Mouse (Mus musculus): ENCODE results near the gene Adk.
A peak's percentile ranks its signal among the peaks of the same experiment; 100 is the strongest.

The Adk gene

DNA sequence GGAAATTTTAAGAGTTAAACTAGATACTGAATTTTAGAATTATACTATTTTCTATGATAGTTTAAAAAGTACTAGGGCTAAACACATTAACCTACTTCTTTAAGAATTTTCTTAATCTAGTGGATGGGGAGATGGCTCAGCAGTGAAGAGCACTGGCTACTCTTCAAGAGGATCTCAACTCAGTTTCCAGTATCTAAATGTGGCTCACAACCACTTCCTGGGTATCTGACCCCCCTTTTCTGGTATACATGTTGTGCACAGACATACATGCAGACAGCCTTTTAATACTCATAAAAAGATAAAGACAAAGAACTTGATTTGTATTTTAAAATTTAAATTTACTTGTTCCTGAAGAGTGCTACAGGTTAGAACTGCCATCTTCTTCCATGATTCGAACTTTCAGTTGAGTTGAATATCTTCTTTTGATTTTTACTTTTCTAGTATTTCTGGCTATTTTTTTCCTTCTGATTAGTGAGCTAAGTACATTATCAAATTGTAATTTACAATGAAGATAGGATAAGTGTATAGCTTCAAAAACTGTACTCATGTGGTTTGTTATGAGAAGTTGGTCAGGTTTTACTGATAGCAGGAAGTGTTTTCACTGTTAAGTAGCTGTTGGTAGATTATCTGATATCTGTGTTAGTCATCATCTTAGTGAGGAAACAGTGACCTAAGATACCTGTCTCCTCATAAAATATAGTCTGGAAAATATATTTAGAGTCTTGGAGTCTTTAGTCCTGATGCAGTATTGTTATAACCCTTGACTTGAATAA, 121.8 kb downstream of the Adk start:
- DNase-seq: no peak

DNA sequence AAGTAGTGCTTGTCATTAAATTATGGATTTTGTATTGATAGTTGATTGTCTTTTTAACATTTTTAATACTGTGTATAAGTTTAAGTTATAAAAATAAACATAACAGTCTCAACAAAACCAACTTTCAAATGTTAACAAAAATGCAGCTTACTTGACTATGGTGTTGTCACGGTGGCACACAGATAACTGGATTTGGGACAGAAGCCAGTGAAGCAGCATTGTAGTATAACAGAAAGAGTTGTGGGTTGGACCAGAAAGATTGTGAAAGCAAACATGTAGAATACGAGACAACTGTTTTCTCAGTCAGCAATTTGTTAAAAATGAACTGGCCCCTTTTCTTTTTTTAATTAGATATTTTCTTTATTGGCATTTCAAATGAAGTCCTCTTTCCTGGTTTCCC, 122.4 kb downstream of the Adk start:
- DNase-seq: no peak

DNA sequence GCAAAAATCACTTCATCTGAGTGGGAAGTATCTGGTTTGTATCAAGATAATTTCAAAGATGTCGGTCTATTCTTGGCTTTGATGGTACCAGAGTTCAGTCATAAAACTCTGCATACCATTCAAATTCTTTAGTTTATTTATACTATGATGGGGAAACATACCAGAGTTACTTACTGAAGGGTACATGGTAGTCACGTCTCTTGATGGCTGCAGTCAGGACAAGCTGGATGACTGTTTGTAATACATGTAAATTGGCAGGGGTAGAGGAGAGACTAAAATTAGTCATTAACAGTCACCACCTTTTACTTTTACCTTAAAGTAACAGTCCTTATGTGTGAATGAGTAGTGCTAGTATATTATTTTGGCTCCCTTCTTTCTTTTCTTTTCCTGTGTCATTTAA, 125.4 kb downstream of the Adk start:
- no peak for DNase-seq

DNA sequence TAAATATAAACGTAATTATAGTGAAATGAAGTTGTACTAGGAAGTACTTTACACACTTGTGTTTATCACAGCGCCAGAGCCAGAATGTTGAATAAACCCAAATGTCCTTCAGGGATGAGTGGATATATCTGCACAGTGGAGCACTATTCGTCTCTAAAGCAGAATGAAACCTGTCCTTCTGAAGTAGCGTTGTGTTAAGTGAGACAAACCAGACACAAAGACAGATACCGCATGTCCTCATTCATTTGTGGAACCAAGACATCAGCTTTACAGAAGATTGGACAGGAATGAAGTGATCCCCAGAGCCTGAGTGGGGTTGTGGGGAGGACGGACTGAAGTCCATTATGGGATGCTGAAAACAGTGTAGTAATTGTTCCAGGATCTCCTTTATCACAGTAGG, 126.0 kb downstream of the Adk start:
- no peak for DNase-seq

DNA sequence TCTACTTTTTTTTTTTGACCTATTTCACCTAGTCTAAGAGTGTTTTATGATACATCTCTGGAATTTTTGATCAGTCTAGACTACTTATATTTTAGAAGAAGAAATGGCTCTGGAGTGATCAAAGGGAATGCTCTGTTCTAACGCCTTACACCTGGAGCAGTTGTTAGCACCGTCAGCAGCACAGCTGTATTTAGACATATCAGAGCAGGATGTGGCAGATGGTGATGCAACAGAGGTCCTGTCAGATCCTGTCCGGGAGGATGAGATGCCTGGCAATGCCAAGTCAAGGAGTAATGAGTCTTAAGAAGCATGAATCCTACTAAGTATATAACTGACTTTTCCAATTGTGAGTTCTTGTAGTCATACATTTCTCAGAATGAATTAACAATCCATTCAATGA, 128.7 kb downstream of the Adk start:
- no peak for DNase-seq

DNA sequence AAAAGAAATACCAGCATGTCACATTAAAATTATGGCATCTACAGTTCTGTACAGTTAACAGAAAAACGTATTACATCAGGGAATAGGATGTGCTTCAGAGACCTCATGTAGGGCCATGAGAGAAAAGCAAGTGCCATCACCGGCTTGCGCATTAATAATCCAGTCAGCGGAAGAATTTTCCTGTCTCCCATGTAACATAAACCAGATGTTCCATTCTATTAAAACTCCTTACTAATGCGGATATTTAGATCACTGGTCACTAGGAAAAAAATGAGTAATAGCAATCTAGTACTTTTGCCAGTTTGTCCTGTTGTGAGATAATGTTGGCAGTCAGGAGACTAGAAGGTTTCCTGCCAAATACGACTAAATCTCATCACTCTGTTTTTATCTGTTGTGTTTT, 139.6 kb downstream of the Adk start:
- no peak for DNase-seq

DNA sequence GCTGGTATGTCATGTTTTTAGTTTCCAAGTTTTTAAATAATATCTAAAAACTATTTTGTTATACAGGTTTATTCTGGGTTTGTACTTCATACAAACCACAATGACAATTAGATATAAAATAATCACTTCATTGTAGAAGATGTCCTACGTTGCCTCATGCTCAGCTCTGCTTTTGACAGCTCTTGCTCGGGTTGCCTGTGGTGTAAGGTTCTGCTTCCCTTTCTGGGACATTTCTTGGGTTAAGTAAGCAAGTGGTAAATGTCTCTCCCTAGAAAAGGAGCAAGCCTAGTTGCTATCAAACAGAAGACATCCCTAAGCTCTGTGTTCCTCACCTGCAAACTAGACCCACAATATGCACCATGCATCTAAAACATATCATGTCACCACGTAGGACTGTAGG, 140.4 kb downstream of the Adk start:
- no peak for DNase-seq

DNA sequence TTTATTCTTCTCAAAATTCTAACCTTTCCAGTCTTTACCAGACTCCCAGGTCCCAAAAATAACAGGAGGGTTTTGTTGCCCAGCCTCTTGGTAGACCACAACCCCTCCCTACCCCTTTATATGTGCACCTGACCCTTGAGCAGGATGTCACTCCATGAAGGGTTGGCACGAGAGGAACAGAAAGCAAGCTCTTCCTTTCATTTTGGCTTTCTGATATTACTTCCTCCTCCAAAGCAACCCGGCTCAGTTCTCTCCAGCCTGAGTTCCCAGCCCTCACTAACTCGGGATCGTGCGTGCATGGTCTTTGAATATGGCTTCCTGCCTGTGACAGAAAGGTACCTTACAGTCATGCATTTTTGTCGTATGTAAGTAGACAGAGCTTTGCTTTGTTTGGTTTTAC, 142.0 kb downstream of the Adk start:
- DNase-seq: no peak

DNA sequence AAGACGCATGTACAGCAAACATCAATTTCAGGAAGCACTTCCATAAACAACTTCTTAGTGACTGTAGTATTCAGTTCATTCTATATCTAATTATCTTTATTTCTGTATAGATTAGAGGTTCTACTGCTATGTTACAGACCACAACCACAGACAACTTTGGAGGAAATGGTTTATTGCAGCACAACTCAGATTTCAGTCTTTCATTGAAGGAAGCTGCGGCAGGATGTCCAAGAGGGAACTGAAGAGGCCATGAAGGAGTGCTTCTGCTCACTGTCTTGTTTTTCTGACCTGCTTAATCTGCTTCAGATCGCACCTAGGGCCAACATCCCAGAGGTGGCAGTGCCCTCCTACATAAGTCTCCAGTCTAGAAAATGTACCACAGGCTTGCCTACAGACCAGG, 148.5 kb downstream of the Adk start:
- DNase-seq: no peak

DNA sequence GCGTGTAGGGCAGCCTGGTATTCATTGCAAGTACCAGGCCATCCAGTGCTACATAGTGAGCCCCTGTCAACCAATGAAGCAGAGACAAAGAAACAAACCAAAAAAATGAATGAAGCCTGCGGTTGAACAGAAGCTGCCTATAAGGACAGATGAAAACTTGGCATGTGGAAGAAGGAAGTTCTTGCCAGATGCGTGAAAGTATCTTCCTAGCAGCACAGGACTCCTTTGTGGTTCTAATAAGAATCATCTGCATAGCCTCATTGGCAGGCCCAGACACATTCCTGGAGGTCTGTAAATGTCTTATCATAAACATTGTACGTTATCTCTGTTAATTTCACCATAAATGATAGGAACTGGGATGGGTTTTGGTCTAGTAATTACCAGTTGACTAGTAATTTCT, 154.1 kb downstream of the Adk start:
- DNase-seq: no peak

DNA sequence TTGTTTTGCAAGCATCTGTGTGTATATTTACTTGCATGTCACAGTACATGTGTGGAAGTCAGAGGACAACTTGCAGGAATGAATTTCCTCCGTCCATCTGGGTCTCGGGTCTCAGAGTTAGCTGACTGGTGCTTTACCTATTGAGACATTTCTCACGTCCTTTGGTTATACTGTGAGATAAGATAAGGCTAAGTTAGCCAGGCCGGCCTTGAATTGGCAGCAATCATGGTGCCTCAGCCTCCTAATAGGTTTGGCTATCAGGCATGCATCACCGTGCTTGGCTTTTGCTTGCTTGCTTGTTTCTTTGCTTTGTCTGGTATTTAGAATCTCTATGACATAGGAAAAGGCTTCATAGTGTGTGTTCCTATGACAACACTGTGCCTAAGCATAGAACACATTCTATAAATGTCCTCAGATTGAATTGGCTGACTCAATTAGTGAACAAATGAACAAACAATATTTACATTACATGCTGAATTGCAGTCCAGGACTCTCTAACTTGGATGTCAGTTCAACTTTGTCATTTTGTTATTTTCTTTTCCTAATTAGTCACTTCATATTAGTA, 169.3 kb downstream of the Adk start:
- DNase-seq: no peak

DNA sequence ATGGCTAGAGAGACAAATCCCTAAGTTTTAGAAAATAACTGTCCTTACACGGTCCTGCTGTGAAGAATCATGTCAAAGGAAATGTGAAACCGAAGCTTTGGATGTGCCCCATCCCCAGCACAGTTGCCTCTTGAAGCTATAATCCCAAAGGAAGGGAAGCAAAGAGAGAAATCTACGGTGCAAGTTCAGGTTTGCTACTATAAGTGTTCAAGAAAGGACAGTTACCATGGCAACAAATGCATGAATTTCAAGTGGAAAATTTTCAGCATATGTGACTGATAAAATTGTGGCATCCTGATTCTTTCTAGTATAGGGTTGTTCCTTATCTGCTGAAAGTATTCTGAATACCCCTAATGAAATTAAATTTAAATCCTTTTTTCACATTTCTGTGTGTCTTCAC, 169.8 kb downstream of the Adk start:
- DNase-seq: no peak

DNA sequence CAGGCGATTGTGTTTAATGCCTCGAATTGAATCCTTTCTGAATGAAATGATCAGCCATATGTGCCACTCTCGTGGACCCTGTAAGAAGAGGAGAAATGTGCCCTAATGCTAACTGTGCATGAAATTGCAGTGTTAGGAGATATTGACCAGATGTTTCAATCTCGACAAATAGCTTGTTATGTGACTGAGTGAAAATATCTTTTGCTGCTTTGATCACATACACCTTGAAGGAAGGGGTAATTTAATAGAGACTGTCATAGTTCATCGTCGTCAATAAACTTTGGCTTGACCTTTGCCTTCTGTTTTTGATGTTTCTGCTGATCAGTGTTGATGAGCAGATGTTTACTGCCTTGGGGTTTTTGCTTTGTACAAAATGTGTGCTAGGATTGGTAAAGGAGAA, 171.1 kb downstream of the Adk start:
- DNase-seq: no peak

DNA sequence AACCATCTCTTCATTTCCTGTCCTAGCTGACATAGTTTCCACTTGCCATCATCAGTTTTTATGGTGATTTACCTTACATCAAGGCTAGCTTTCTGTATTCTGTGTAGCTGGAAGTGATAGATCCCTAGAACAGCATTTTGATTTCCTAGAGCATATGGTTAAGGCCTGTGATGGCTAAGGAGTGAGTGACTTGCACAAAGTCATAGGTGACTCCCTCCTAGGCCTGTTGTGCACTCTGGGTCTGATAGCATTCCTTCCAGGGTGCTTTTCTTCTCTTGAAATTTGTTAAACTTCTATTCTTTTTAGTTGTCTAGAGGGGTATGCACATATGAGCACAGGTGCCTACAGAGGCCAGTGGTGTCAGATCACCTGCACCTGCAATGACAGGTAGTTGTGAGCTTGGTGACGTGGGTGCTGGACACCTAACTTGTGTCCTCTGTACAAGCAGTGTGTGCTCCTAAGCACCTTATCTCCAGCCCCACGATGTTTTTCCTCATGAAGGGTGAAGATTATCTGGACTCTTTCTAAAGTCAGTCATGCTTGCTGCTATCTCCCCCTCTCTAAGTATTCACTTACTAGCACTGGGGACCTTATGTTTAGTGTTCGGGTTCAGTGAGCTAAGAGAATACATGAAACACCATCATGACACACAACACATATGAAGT, 171.7 kb downstream of the Adk start:
- no peak for DNase-seq

DNA sequence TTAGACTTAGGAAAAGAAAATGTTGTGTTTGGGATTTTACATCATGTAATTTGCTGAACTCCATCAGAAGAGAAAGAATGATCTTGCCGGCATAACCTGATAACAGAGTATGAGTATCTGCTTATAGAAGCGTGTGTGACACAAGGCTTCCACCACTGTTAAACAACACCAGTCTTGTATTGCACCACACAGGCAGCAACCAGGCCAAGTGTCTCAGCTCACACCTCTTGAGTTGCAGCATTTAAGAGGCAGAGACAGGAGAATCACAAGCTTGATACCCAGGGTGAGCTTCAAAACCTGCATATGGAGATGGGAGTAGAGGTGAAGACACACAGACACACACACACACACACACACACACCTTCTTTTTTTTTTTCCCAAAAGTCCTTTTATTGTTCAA, 184.7 kb downstream of the Adk start:
- DNase-seq: no peak

DNA sequence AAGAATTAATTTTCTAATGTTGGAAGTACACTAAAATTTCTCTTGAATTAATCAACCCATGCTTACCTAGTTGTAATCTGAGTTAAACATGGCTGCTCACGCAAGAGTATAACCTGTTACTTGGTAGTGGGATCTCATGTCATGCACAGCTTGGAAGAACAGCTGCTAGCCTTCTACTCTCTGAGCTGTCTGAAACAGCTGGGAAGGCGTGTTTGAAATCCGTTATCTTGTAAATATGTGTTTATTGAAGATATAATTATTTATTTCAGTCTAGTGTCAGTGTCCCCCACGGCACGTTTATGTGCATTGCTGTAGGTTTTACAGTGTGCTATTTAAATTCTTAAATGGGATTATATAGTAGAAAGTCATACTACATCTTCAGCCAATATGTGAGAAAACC, 188.7 kb downstream of the Adk start:
- no peak for DNase-seq

DNA sequence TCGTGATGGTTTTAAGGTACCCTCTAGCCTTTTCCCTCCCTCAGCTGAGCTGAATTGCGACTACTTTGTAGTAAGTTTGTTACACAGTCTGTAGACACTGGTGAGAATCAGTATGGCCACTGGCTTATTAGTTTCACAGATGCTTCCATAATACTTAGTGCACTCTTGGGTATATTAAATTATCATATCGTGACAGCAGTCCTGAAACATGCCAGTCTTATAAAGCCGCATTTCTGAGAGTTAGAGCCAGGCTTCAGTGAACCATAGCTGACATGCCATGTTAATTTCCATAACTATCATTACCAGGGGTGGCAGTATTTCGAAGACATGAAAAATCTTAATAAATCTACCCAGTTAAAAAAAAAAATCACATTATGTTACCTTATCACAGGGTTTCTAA, 199.0 kb downstream of the Adk start:
- DNase-seq: no peak

DNA sequence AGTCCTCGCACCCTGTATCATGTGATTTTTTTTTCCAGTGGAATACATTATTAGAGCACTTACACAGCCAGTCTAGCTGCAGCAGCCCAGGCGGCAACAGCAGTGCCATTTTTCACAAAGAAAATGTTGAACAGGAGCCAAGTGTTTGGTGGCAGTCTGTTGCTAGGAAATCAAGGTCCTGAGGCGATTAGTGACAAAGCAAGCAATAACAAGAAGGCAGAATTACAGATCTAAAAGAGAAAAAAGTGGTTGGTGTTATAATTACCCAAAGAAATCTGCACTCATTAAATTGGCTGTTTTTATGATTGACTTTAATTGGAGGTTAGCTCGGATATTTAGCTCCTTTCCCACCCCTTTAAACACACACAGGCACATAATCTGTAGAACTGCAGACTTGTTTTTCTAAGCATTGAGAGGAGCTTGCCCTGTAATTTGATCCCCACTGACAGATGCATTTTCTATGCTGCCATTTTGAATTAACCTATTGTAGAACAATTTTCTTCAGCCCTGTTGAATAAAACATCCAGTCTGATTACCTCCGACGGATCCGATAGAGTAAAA, 200.0 kb downstream of the Adk start:
- DNase-seq: peak; percentile 33

DNA sequence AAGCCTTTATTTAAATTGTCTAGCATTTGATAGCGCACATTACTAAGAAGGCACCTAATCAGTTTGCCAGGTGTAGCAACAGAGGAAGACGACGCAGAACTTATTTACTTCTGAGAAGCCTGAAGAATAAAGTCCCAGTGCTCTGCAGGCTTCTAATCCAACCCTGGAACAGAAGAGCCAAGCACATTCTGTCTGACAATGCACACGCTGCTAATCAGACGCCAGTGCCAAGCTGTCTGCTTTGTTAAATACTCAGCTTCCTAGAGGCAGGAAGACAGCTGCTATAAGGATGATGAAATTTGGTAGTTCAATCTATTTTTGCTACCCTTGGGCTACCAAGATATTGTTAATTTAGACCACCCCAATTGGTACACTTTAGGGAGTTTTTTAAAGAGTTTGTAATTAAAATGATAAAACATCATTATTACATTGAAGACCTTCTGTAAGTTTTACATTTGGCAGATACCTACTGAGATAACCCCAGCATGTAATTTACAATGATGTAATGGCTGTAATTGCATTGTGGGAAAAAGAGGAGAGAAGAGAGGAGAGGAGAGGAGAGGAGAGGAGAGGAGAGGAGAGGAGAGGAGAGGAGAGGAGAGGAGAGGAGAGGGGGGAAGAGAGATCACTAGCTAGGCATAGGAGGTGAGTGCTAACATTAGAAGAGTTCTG, 201.1 kb downstream of the Adk start:
- DNase-seq: no peak

DNA sequence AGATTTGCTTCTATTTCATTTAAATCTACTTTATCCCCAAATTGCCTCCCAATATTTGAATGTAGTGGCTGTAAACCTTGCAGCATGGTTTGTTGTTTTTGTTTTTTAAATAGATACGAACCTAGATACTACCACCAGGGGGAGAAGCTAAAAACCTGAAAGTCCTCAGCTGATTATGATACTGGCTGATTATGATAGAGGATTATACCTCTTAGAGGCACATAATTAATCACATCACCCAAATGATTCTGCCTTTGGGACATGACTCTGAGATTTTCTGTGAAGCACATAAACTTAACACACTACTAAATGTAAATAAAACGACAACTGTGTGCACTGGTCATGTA, 201.6 kb downstream of the Adk start:
- no peak for DNase-seq

DNA sequence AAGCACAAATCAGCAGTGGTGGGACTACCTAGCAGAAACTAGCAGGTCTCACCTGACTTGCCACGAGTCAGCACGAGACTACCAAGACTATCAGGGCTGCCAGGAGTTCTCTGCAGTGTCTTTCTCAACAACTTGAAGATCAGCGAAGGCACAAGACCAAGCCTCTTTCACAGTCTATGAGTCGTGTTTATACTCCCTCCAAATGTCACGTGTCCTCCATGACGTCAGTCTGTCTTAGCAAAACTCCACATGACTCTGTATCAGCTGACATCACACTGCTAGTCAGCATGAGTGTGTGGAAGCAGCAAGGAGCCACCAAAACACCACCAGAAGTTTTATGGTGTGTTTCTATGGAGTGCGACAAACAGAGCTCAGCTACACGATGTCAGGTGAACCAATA, 215.9 kb downstream of the Adk start:
- no peak for DNase-seq

DNA sequence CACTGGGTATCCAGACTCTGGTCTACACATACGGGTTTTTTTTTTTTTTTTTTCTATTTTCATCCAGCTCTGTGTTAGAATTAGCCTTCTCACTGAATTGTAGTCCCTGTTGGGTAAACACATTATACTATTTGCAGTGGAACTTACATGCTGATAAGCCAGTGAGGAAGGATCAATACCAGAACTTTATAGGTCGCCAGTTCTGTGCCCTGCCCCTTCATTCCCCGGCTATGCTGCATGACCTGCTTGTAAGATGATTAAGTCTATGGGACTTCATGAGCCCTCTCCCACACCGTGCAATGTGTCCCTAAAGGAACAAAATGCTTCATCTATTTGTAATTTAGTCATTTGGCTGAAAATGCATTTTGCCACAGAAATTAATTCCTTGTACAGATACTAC, 219.1 kb downstream of the Adk start:
- no peak for DNase-seq

DNA sequence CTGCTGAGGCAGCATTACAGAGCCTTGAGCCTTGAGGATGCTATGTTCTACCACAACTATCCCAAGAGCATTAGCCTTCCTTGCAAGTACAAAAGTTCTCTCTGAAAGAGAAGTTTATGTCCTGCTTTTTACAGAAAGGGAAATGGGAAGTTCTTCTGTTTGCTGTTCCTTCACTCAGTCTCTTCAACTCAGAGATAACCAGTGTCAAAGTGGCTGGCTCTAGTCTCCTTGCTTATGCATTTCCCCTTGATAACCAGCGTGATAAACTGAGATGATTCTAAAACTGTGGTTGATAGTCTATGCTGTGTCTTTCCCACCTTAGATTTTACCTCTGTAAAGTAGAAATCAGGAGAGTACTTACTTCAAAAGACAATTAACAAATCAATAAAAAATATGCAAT, 223.4 kb downstream of the Adk start:
- DNase-seq: no peak

DNA sequence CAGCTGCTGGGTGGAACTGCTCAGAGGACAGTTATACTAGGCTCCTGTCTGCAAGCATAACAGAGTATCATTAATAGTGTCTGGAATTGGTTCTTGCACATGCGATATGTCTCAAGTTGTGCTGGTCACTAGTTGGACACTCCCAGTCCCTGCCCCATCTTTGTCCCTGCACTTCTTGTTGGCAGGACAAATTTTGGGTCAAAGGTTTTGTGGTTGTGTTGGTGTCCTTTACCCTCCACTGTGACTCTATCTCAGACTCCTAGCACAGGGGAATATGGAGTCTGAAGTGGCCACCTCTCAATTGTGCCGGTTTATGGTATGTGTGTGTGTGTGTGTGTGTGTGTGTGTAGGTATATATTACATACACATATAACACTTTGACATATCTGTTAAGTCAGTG, 225.9 kb downstream of the Adk start:
- DNase-seq: no peak

All from kidney, postnatal 10 days (tissue).